Mouse (Mus musculus): ENCODE measurements around the gene Cuedc2.
A peak's percentile ranks its signal among the peaks of the same experiment; 100 is the strongest.

Cuedc2 gene

DNA sequence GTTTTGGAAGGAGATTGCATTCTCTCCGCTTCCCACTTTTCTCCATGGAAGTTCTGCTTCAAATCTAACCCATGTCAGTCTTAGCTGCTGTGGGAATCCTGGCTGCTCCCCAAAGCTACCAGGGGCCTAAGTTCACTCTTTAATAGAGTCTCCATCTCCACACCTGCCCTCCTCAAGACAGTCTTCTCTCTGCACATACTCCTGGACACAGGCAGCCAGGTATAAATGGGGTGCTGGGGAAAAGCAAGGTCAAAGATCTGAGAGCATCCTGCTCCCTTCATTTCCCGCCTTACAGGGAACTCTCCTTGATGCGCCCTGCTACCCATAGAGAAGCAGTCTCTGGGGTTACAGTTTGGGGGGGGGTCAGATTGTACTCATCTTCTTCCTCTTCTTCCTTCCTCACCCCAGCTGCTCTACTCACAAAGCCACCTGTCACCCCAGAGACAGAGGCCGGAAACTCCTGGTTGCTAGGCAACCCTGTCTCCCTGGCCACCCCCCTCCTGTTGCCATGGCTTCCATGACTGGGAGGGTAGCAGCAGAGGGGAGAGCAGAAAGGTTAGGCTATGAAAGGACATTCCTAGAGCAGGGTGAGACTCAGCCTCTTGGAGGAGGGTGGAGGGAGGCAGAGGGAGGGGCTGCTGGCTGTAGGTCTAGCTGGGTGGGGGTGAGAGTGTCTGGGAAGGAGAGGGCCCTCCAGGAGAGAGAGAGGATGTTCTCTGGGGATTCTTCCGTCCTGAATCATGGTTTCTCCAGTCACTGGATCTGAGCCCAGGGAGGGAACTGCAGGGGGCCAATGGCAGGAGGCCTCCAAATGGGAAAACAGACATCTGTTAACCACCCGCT, 17.2 kb downstream of the Cuedc2 start:
- peak in 1 of 2 experiments; percentile 21 for DNase-seq

DNA sequence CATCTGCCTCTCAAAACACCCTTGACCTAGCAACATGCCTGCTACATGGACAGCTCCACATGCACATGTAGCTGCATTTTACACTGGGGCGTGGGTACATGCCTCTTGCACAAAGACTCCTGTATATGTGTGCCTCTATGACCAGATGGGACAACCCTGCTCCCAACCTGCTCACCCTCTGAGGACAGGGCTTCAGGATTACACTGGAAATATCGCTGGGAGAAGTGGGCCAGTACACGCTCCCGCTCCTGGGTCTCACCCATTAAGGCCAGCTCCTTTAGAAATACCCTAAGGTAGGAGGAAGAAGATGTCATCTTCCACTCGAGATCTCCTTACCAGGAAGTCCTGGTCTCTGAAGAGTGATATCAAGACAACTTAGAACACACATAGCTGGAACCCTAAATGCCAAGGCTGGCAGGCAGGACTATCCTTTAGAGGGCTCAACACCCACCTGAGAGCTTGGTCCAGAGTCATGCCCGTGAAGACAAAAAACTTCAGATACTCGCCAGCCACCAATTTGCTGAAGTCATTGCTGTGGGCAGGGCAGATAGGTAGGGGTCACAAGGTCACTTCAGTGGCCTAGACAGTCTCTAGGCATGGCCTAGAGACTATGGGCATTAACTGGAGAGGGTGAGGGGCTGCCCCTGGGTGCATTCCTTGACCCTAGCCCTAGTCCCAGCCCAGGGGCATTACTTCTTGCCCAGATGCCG, 18.3 kb downstream of the Cuedc2 start:
- DNase-seq = no peak

DNA sequence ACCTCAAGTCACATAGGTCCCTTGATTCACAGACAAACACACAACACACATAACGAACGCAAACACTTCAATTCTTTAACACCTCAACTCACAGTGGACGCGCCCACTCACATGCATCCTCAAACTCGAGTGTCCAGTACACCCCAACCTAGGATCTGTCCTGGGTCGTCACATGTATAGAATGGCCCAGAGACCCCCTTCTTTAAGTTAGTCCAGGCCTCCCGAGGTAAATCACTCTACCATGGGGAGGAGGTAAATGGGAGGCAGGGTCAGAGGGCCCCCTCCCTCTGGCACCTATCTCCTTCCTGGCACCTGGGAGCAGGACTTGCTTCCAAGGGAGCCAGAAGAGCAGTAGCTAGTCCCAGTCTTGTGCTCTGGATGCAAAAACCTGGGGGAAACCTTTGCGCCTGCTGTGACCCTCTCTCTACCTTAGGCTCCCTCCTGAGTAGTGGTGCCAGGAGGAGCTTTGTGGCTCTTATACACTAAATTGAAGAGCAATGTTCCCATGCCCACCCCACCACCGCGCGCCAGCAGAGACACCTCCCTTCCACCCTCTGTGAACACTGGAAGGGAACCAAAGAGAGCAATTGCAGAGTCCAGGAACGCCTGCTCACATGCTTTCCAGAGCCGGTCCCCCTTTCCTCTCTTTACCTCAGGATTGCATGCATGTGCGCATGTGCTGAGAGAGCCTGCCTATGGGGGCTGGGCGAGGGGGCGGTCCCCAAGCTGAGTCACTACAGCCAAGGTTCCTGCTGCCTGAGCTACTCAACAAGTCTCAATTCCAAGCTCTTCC, 19.7 kb downstream of the Cuedc2 start:
- DNase-seq = peak; percentile 74 to 77

DNA sequence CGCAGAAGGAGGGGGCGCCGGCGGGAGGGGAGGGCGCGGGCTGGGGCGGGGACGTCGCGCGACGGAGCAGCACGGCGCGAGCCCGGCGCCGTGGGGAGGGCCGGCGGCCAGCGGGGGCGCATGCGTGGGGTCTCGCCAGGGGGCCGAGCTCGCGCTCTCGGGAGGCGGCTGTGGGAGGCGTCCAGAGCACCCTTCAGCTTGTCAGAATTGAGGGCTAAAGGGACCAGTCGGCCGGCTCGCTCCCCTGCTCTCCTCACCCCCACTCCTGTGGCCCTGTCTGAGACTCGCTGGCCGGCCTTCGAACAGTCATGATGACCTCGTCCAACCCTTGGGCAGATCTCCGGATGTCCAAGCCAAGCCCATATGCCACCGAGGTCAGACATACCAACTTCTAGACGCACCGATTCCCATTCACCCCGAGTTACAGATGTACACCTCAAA, 20.5 kb downstream of the Cuedc2 start:
- DNase-seq = peak in 1 of 2 experiments; percentile 45

DNA sequence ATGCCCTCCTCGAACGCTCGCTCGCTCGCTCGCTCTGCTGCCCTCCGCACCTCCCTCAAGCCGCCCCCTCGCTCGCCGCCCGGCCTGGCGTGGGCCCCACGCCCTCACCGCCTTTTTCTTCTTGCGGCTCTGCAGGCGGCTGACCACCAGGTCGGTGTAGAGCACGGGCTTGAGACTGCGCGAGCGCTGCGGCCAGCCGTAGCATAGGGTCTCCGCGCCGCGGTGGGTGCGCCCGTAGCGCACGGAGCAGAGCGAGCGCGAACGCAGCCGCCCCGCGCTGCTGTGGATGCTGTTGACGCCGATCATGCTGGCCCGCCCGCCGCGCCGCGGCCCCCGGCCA, 21.0 kb downstream of the Cuedc2 start:
- DNase-seq = peak in 1 of 2 experiments; percentile 26

DNA sequence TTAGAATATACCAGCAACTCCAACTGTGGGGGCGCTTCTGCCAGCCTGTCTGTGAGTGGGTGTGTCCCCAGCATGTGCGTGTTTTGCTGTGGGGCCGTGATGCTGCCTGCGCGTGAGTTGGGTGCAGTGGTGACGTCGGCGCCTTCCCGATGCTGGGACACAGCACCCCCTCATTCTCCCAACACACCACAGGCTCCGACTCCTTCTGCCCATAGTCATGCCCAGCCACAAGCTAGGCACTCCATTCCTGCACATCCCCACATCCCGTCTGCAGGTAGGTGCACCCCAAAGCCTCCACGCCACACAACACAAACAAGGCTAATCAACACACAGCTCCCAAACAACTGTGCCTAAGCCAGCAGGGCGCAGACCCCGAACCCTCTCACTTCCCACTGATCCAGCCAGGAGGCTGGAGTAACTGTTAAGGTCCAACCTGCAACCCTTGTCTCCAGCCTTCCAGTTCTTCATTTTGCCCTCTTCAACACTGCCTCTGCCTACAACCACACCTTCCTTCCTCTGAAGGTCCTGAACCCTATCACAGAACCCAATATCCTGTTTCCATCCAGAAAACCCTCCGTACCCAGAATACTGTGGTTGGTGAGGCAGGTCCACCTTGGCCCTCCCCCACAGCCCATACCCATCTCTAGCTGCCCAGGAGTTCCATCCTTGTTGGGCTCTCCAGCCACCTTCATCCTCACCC, 21.5 kb downstream of the Cuedc2 start:
- DNase-seq = peak in 1 of 2 experiments; percentile 22

DNA sequence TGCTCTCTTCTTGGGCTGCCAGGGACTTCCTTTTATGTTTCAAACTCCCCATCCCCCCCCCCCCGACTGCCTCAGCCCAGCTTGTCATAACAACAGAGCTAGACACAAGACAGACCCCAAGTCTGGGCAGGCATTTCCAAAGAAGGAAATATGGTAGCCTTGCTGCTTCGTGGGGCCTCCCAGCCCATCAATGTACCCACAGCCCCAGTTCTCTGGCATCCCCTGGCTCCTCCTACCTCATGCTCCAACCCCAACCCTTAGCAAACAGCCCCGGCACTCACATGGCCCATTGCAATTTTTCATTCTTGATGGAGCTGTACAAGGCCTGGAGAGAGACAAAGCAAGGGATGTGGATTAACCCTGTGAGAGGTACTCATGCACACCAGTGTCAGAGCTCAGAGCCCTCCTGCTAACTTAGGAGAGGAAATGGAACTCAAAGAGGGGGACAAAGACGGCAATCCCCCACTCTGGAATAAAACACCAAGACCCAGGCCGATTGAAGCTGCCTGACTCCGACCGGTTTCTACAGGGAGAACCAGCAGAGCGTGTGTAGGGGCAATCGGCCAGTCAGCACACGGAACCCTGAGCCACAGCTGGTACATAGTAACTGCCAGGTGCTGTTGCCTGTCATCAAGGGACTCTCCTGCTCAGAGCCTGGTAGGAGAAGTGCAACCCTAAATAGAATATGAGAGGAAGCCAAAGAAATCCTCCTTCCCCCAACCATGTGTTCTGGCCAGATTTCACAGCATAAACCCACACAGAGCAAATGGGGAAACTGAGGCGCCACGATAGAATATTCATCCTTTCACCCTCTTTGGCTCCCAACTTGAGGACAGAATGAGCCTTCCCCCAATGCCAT, 22.5 kb downstream of the Cuedc2 start:
- no peak for DNase-seq

DNA sequence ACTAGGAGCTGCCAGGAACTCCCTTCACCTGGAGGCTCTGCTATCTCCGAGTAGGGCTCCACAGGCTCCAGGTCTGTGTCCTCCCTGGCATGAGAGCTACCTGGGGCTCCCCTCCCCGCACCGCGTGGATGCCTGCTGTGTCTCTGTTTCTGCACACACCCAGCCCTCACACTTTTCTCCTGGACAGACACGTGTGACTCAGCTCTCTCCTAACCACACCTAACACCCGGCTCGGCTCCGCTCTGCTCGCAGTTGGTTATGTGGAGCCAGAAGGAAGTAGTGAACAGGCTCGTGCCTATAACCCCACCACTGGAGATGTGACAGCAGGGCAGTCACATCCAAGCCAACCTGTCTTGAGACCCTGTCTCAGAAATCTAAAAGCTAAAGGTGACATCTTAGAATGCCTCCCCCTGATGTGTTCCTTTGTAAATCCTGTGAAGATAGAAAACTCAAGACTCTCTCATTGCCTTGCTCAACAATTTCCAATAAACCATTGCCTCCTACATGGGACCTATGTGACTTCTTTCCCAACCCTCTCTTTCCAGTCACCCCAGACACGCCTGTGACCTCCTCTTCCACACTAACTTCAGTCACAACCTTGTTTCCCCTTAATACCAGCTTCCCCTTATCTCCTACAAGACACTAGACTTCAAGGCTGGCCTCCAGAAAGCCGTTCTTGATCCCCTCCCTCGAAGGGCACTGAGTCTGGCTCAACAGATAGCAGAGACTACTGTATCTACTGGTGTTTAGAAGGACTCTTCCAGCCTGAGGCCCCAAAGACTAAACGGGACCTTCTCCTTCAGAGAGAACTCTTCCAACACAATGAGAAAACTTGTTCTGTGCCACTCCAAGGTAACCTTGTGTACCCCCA, 23.4 kb downstream of the Cuedc2 start:
- peak in 1 of 2 experiments; percentile 19 for DNase-seq

DNA sequence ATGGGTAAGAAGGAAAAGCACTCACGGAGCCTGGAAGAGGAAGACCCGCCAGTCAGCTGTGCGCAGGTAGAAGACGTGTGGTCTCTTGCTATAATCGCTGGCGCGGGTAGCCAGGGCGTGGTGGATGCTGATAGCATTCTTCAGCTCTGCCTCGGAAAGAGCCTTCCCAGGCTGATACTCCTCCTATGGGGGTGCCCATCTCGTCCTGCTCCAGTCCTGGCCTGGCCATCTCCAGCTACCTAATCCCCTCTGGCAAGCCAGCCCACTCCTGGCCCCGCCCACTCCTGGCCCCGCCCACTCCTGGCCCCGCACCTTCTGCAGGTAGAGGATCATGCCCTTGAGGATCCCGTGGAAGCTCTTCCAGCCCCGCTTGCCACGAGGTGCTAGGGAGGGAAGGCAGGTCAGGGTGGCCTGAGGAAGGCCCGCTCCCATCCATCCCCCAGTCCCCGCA, 24.3 kb downstream of the Cuedc2 start:
- peak; percentile 39 to 47 for DNase-seq

DNA sequence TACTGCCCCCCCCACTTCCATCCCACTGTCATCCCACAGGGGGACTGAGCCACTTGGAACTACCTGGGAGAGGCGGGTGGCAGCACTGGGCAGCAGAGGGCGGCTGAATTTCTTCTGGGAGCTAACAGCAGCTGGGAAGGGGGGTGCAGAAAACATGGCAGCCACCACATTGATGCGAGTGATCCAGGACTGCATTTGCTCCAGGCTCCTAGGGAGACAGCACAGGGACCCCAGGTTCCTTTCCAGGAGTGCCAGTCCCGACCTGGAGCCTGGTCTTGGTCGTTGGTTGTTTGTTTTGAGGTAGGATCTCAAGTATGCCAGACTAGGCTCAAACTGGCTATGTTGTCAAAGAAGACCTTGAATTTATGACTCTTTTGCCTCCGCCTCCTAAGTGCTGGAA, 24.9 kb downstream of the Cuedc2 start:
- peak in 1 of 2 experiments; percentile 16 for DNase-seq

DNA sequence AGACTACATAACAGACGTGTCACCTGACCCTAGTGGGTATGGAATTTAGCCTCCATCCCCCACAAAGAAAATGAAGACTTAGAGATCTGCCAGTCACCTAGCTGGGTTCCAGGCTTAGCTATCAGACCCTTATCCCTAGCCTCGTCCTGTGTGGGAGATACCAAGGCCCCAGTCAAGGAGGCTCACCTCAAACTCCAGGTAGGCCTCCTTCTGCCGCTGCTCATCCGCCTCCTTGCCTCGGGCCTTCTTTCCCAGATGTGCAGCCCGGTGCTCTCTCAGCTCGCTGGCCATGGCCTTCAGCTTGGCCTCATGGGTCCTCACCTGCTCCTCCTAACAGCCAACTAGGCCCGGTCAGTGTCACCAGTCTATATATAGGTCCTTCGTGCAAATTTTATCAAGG, 25.4 kb downstream of the Cuedc2 start:
- peak in 1 of 2 experiments; percentile 16 for DNase-seq

DNA sequence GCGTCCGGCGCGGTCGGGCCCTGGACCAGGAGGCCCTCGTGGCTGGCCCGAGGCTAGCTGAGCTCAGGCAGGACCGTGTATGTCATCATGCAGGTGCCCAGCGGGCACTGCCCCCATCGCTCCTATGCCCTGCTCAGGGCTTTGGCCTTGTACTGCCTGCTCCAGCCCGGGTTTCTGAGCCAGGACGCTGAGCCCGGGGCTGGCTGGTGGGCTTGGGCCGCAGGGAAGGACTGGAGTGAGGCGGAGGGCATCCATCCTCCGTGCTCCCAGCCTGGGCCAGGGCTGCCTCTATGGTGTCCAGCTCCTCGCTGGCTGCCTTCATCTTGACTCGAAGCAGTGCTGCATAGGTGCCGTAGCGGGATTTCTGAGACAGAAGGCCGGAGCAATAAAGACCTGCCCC, 25.9 kb downstream of the Cuedc2 start:
- DNase-seq = peak in 1 of 2 experiments; percentile 30

DNA sequence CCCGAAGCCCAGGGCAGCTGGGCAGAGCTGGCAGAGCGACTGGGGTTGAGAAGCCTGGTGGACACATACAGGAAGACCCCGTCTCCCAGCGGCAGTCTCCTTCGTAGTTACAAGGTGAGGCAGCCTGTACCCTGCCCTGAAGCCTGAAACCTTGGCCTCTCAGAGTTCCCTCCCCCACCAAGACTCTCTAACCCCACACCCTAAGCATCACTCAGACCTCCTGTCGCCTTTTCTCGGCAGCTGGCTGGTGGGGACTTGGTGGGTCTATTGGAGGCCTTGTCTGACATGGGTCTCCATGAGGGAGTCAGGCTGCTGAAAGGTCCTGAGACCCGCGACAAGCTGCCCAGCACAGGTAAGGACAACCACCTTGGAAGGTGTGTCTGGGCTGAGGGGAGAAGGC, 27.2 kb downstream of the Cuedc2 start:
- no peak for DNase-seq

DNA sequence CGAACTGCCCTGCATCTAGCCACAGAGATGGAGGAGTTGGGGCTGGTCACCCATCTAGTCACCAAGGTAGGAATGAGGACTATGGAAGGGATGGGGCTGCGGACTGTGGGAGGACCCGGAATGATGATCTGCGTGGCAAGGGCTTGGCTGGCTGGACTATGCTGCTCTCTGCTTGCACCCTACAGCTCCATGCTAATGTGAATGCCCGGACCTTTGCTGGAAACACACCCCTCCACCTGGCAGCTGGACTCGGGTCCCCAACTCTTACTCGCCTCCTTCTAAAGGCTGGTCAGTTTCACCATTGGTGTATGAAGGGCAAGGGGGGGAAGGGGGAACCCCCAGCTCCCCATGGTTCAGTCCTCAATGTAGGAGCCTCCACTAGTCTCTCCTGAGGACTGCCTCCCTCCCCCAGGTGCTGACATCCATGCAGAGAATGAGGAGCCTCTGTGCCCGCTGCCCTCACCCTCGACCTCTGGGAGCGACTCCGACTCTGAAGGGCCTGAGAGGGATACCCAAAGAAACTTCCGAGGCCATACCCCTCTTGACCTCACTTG, 28.1 kb downstream of the Cuedc2 start:
- DNase-seq = peak in 1 of 2 experiments; percentile 19

DNA sequence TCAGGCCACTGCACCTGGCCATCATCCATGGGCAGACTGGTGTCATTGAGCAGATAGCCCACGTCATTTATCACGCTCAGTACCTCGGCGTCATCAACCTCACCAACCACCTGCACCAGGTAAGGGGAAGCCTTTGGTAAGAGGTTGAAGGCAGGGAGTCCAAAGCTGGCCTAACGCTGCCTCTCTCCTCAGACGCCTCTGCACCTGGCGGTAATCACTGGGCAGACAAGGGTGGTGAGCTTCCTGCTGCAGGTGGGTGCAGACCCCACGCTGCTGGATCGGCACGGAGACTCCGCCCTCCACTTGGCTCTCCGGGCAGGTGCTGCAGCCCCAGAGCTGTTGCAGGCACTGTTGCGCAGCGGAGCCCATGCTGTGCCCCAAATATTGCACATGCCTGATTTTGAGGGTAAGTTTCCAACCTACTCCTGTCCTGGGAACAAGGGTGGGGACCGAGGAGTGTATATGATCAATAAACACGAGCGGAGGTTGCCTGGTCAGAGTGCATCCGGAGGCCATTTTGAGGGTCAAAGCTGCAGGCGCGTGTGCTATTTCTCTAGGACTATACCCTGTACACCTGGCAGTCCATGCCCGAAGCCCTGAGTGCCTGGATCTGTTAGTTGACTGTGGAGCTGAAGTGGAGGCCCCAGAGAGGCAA, 28.7 kb downstream of the Cuedc2 start:
- DNase-seq = peak in 1 of 2 experiments; percentile 23

DNA sequence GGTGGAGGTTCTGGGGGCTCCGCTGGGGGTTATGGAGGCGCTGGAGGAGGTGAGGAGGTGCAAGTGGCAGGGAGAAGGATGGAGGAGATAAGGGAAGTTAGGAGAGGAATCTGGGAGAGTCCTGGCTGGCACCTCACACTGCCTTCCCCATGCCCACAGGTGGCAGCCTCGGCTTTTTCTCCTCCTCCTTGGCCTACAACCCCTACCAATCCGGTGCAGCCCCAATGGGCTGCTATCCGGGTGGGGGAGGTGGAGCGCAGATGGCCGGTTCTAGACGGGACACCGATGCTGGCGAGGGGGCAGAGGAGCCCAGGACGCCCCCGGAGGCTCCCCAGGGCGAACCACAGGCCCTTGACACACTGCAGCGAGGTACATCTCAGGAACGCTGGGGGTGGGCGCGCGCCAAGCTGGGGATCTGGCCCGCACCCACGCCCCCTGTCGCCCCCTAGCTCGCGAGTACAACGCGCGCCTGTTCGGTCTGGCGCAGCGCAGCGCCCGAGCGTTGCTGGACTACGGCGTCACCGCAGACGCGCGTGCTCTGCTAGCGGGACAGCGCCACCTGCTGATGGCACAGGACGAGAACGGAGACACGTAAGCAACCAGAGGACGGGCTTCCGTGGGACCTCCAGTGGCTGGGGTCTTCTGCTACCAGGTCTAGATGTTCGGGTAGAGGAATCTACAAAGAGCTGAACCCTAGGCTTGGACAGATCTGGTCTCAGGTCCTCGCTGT, 29.6 kb downstream of the Cuedc2 start:
- peak; percentile 87 to 90 for DNase-seq

DNA sequence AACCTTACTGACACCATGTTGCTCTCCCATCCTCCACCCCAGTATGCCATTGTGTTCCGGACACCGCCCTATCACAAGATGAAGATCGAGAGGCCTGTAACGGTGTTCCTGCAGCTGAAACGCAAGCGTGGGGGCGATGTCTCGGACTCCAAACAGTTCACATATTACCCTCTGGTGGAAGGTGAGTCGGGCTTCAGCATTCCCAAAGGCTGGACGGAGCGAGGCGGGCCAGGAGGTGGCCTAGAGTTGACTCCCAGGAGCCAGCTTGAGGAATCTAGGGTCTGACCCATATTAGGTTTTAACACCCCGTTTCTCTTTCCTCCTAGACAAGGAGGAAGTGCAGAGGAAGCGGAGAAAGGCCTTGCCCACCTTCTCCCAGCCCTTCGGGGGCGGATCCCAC, 30.2 kb downstream of the Cuedc2 start:
- DNase-seq = no peak

DNA sequence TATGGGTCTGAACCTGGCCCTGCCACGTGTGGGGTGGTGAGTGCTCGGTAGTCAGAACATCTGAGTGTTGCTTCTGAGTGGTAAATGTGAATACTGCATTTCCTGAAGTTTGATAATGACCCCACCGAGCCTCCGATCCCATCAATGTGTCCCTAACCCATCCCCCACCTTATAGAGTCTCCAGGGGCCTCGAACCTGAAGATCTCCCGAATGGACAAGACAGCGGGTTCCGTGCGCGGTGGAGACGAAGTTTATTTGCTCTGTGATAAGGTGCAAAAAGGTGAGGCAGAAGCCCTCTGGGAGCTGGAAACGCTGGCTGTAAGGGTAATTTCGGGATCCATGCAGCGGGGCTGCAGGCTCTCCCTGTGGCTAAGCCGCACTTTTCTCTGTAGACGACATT, 30.7 kb downstream of the Cuedc2 start:
- peak in 1 of 2 experiments; percentile 18 for DNase-seq

DNA sequence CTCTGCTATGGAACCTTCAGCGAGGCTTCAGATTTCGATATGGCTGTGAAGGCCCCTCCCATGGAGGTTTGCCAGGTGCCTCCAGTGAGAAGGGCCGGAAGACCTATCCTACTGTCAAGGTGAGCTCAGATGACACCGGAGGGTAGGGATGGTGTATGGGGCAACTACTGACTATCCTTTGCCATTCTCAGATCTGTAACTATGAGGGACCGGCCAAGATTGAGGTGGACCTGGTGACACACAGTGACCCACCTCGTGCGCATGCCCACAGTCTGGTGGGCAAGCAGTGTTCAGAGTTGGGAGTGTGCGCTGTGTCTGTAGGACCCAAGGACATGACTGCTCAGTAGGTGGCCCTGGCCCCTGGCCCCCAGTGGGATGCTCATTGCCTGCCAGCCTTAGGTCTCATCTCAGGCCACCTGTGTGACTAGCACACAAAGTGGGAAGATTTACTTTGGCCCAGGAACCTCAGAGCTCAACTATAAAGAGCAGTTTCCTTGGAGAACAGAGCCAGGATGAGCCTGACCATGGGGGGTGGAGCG, 31.7 kb downstream of the Cuedc2 start:
- peak in 1 of 2 experiments; percentile 22 for DNase-seq
